Mouse (Mus musculus) G1E (cell line): ENCODE data around the gene Rtl8c. TPM values are rescaled to one million over a fixed set of nuclear protein-coding genes. Genes with fewer than 3 reads are reported as not detected.
A peak's percentile ranks its signal among the peaks of the same experiment; 100 is the strongest.
"Not testable (repeated sequence)": the region's sequence is repeated elsewhere in the genome, so short reads cannot be mapped to it uniquely, and the experiment has no call there.

Experiments
- ATAC-seq: 2 replicates; pipeline ENCODE4 v1.8.0; 2016; ENCODE audit warnings: mild to moderate bottlenecking; ENCODE audit not compliant: insufficient number of reproducible peaks, poor library complexity, low FRiP score, severe bottlenecking; ENCODE audit errors: extremely low read depth
- DNase-seq: peaks from one replicate; pipeline ENCODE4 v3.0.0; 2012; ENCODE audit warnings: low spot score
- H3K27me3 ChIP-seq: 2 replicates; pipeline ENCODE4 v1.6.1; 2012; ENCODE audit warnings: mild to moderate bottlenecking, low read length, inconsistent platforms; ENCODE audit not compliant: insufficient read depth
- H3K36me3 ChIP-seq: replicated peaks from 2 replicates; pipeline ENCODE3; 2012; ENCODE audit warnings: mild to moderate bottlenecking, inconsistent platforms
- H3K4me1 ChIP-seq: 2 replicates; pipeline ENCODE4 v1.6.1; 2012; ENCODE audit warnings: low read depth, low read length, inconsistent platforms, mixed read lengths; ENCODE audit not compliant: insufficient read depth
- H3K4me3 ChIP-seq: 2 replicates; pipeline ENCODE4 v1.5.1; 2012; ENCODE audit warnings: low read depth, mild to moderate bottlenecking, inconsistent platforms, low read length, moderate library complexity, mixed read lengths
- H3K9me3 ChIP-seq: replicated peaks from 2 replicates; pipeline ENCODE4 v1.6.1; 2012; ENCODE audit warnings: inconsistent platforms
- CTCF ChIP-seq: IDR thresholded peaks from 2 replicates; pipeline ENCODE4 v1.5.1; 2012; ENCODE audit warnings: low read depth, low read length, inconsistent platforms, mixed read lengths
- GATA1 ChIP-seq: IDR thresholded peaks from 2 replicates; pipeline ENCODE4 v1.6.1; 2012; ENCODE audit warnings: borderline replicate concordance, low read length, inconsistent platforms, mixed read lengths
- POLR2AphosphoS5 ChIP-seq: IDR thresholded peaks from 2 replicates; pipeline ENCODE4 v1.6.1; 2012; ENCODE audit warnings: low read depth, low read length, inconsistent platforms; ENCODE audit not compliant: insufficient replicate concordance
- TAL1 ChIP-seq: conservative IDR thresholded peaks from 2 replicates; pipeline ENCODE4 v1.6.1; 2012; ENCODE audit warnings: low read depth, low read length, inconsistent platforms, mixed read lengths
- polyA plus RNA-seq: library from polyadenylated mRNA; stranded (reverse); fragments of >175 nt; gene quantifications from 2 replicates; pipeline ENCODE4 v1.2.3, GENCODE M21; 2012
- total RNA-seq, 2 experiments: library from RNA; stranded (forward) in 1 of 2; stranded (reverse) in 1 of 2; fragments of 200-1000 nt in 1 of 2; fragments of >200 nt in 1 of 2; fragmentation: Nextera tagmentation in 1 of 2; gene quantifications; 2 replicates each; pipeline ENCODE4 v1.2.3; 2014 to 2017

Gene Rtl8c
- total and polyA plus RNA-seq, 3 experiments, result not detected

DNA sequence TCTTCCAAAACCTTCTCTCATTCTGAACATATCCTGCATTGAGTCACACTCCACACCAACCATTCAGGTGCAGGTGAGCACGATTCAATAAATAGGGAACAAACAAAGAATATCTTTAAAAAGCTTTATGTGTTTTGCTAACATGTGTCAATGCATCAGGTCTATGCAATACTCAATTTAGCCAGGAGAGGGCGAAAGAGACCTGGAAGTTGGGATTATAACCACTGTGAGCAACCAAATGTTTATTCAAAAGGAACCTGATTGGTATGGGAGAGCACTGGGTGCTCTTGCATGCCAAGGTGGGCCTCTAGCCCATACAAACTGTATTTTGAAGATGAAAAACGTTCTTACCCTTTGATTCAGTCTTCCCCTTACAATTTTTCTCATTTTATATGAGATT lies 2.7 kb downstream of the Rtl8c start:
- Histone ChIP-seq H3K9me3 (no peaks in the 10 kb centered on the region), H3K36me3 (no peaks in the 10 kb centered on the region), H3K4me1 (no peaks in the 10 kb centered on the region), H3K27me3 (no peaks in the 10 kb centered on the region), H3K4me3 (no peak overlapping the region)
- DNase-seq, result no peak
- TF ChIP-seq CTCF, result peak; percentile 32; the same call in 1 of the 2 replicates
- TF ChIP-seq TAL1, result no peak
- no peak for ATAC-seq

DNA sequence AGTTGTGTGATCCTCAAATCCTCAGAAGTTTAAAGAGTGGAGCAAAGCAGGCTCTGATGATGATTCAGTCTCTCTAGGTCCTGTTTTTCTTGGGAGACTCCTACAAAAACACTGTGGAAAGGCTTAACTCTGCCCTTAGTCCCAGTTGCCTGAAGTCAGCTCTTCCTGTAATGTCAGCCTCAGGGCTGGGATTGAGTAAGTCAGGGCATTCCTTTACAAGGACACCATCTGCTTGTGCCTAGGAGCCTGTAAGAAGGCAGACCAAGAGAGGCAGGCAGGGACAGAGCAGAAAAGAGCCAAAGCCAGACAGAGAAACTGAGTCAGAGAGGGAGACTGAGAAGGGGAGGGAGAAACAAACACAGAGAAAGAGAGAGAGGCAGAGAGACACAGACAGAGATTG lies 3.6 kb downstream of the Rtl8c start:
- not testable (repeated sequence) for H3K36me3 ChIP-seq, ATAC-seq, H3K27me3 ChIP-seq, DNase-seq, H3K4me3 ChIP-seq, H3K4me1 ChIP-seq, H3K9me3 ChIP-seq

GRCm38 (mm10) chrX:53638107-53638506 lies 30.3 kb downstream of the Rtl8c start:
- not testable (repeated sequence) for H3K4me1 ChIP-seq, H3K27me3 ChIP-seq, DNase-seq, H3K36me3 ChIP-seq, ATAC-seq, H3K9me3 ChIP-seq, H3K4me3 ChIP-seq

- H3K27me3 ChIP-seq, ATAC-seq, H3K4me3 ChIP-seq, H3K9me3 ChIP-seq, H3K36me3 ChIP-seq, DNase-seq, H3K4me1 ChIP-seq: not testable (repeated sequence)
Observed at GRCm38 (mm10) chrX:53642604-53642979, 34.8 kb downstream of the Rtl8c start.

DNA sequence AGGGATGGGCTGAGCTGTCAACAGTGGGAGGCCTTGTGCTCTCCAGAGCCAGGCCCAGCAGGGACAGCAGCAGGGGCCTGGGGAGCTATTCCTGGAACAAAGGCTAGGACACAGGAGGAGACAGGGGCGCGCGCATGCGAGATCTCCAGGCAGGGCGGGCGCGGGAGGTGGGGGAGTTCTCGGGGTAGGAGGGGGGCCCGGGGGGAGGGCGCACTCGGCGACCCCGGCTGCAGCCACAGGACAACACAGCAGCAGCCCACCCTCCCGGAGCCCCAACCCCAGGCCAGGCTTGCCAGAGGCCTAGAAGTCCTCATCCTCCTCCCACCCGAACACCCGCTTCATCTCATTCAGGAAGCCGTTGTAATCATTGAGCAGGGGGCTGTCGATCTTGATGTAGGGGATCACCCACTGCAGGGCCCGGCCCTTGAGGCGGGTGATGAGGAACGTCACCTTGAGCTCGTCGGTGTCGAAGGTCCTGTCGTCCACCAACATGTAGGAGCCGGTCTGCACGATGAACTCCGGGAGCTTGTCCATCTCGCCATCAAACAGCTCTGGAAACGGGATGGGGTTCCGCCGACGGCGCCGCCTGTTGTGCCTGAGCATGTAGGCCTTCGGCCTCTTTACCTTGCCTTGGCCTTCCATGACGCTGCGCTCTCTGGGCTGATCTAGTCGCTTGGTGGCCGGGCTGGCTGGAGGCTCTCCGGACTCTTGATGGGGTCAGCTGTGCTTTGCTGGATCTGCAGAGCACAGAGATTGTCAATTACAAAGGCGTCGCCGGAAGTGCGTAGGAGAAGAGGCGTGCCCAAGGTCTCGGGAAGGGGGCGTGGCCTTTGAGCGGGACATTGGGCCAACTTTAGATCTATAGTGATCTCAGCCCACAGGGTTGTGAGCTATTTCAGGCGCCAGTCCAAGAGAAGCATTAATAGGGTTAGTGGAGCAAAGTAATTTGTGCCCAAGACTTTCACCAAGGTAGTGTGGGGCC lies 35.4 kb downstream of the Rtl8c start, which contains the start of gene Rtl8a:
Gene Rtl8a (minus strand): TSS at position 703 of the 982 bp plus-strand sequence.
- not testable (repeated sequence) for H3K36me3 ChIP-seq, H3K27me3 ChIP-seq, H3K4me3 ChIP-seq, ATAC-seq, H3K4me1 ChIP-seq, DNase-seq, H3K9me3 ChIP-seq

- DNase-seq, result no peak
- H3K36me3 ChIP-seq, result no peaks in the 10 kb centered on the region
- no peaks in the 10 kb centered on the region for H3K27me3 ChIP-seq
- H3K9me3 ChIP-seq, result no peaks in the 10 kb centered on the region
- TF ChIP-seq GATA1 (no peak), POLR2AphosphoS5 (no peak)
- H3K4me1 ChIP-seq, result no peaks in the 10 kb centered on the region
- no peak for ATAC-seq
- H3K4me3 ChIP-seq, result no peak overlapping the region
Observed at GRCm38 (mm10) chrX:53645885-53646284, 38.1 kb downstream of the Rtl8c start.

- H3K27me3 ChIP-seq, H3K4me1 ChIP-seq, ATAC-seq, DNase-seq, H3K4me3 ChIP-seq, H3K36me3 ChIP-seq, H3K9me3 ChIP-seq: not testable (repeated sequence)
Observed at GRCm38 (mm10) chrX:53652917-53653316, 45.1 kb downstream of the Rtl8c start.

Other genes starting within 250 kb of the Rtl8c start
- 17.1 and 18.3 TPM in 2 replicates for gene Mospd1, start 237.5 kb upstream of the Rtl8c start, total RNA-seq (2014; fragmentation: Nextera tagmentation)
- gene Mospd1, start 237.5 kb upstream of the Rtl8c start, total RNA-seq (2017), result 26.1 and 27.4 TPM in 2 replicates
- gene Mospd1, start 237.5 kb upstream of the Rtl8c start, polyA plus RNA-seq, result 0.19 and 0.23 TPM in 2 replicates
- gene Etd, start 173.1 kb upstream of the Rtl8c start, total RNA-seq (2014; fragmentation: Nextera tagmentation), result not detected in 2 replicates
- not detected in 2 replicates for gene Etd, start 173.1 kb upstream of the Rtl8c start, total RNA-seq (2017)
- gene Etd, start 173.1 kb upstream of the Rtl8c start, polyA plus RNA-seq, result not detected in 2 replicates
- not detected in 2 replicates for gene Gm14597, start 947 bp downstream of the Rtl8c start, total RNA-seq (2014; fragmentation: Nextera tagmentation)
- 0.38 TPM in 1 of 2 replicates, not detected in the other for gene Gm14597, start 947 bp downstream of the Rtl8c start, total RNA-seq (2017)
- gene Gm14597, start 947 bp downstream of the Rtl8c start, polyA plus RNA-seq, result not detected in 2 replicates
- gene Rtl8a, start 35.6 kb downstream of the Rtl8c start, total RNA-seq (2014; fragmentation: Nextera tagmentation), result not detected in 2 replicates
- gene Rtl8a, start 35.6 kb downstream of the Rtl8c start, total RNA-seq (2017), result not detected in 2 replicates
- gene Rtl8a, start 35.6 kb downstream of the Rtl8c start, polyA plus RNA-seq, result not detected in 2 replicates
- not detected in 2 replicates for gene Rtl8b, start 62.4 kb downstream of the Rtl8c start, total RNA-seq (2014; fragmentation: Nextera tagmentation)
- gene Rtl8b, start 62.4 kb downstream of the Rtl8c start, total RNA-seq (2017), result not detected in 2 replicates
- gene Rtl8b, start 62.4 kb downstream of the Rtl8c start, polyA plus RNA-seq, result not detected in 2 replicates
- not detected in 2 replicates for gene 4930502E18Rik, start 116.8 kb downstream of the Rtl8c start, total RNA-seq (2014; fragmentation: Nextera tagmentation)
- 0.12 TPM in 1 of 2 replicates, not detected in the other for gene 4930502E18Rik, start 116.8 kb downstream of the Rtl8c start, total RNA-seq (2017)
- not detected in 2 replicates for gene 4930502E18Rik, start 116.8 kb downstream of the Rtl8c start, polyA plus RNA-seq
- gene 1700013H16Rik, start 149.8 kb downstream of the Rtl8c start, total RNA-seq (2014; fragmentation: Nextera tagmentation), result not detected in 2 replicates
- gene 1700013H16Rik, start 149.8 kb downstream of the Rtl8c start, total RNA-seq (2017), result not detected in 2 replicates
- not detected in 2 replicates for gene 1700013H16Rik, start 149.8 kb downstream of the Rtl8c start, polyA plus RNA-seq
- gene Zfp36l3, start 168.4 kb downstream of the Rtl8c start, total RNA-seq (2014; fragmentation: Nextera tagmentation), result not detected in 2 replicates
- 0.05 TPM in 1 of 2 replicates, not detected in the other for gene Zfp36l3, start 168.4 kb downstream of the Rtl8c start, total RNA-seq (2017)
- gene Zfp36l3, start 168.4 kb downstream of the Rtl8c start, polyA plus RNA-seq, result not detected in 2 replicates
- not detected in 2 replicates for gene Xlr, start 189.7 kb downstream of the Rtl8c start, total RNA-seq (2014; fragmentation: Nextera tagmentation)
- 12.8 and 17.5 TPM in 2 replicates for gene Xlr, start 189.7 kb downstream of the Rtl8c start, total RNA-seq (2017)
- 0.08 and 0.18 TPM in 2 replicates for gene Xlr, start 189.7 kb downstream of the Rtl8c start, polyA plus RNA-seq